Mouse (Mus musculus): ENCODE data around the gene Tmem11. TPM values are rescaled to one million over a fixed set of nuclear protein-coding genes. Genes with fewer than 3 reads are reported as not detected.
"Not testable (repeated sequence)": the region's sequence is repeated elsewhere in the genome, so short reads cannot be mapped to it uniquely, and the experiment has no call there.

Tmem11 gene
- total RNA-seq, 4 experiments from 2014 or later = 37.2 to 44.1 (median 43.5) TPM

DNA sequence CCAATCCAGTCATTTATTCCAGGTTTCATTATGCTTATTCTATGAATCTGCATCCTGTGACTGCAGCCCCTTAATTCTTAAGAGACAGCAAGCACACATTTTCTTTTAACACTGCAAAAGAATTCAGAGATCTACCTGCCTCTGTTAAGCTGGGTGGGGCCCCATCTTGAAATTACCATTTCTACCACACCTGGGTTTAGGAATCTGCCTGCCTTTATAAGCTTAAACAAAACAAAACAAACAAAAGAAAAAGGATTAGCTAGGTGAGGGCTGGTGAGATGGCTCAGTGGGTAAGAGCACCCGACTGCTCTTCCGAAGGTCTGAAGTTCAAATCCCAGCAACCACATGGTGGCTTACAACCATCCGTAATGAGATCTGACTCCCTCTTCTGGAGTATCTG is 7.9 kb upstream of the Tmem11 start:
- not testable (repeated sequence) for DNase-seq (ENCODE audit: low spot score in 2 of 2)

GRCm38 (mm10) chr11:60882386-60882785 is 3.3 kb upstream of the Tmem11 start:
- DNase-seq (ENCODE audit: low spot score in 2 of 2) = no peak

DNA sequence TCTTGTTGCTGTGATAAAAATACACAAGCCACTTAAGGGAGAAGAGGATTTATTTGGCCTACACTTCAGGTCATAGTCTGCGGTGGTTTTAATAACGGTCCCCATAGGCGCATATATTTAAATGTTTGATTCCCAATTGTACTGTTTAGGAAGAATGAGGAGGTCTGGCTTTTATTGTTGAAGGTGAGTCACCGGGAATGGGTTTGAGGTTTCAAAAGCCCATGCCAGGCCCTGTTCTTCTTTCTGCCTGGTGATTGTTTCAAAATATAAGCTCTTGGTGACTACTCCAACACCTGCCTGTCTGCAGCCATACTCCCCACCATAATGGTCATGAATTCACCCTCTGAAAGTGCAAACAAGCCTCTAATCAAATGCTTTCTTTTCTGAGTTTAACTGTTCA is 1.5 kb upstream of the Tmem11 start:
- DNase-seq (ENCODE audit: low spot score in 2 of 2) = no peak

GRCm38 (mm10) chr11:60879423-60879822 is 351 bp upstream of the Tmem11 start:
- peak; percentile 49 to 50 for DNase-seq (ENCODE audit: low spot score in 2 of 2)

GRCm38 (mm10) chr11:60878056-60878612 is 938 bp downstream of the Tmem11 start:
- peak; percentile 46 to 66 for DNase-seq (ENCODE audit: low spot score in 2 of 2)

DNA sequence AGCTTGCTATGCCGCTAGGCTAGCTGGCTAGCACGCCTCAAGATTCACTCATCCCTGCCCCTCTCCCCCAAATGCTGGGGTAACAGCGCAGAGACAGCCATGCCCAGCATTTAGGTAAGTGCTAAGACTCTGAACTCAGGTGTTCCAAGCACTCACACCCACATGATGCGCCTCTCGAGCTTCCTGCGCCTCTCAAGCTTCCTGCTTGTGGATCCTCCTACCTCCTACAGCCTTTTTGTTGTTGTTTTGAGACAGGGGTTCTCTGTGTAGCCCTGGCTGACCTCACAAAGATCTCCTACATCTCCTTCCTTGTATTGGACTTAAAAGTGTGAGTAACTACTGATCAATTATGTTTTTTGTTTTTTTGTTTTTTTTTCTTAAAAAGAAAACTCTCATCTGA is 6.0 kb downstream of the Tmem11 start:
- no peak for DNase-seq (ENCODE audit: low spot score in 2 of 2)

- DNase-seq (ENCODE audit: low spot score in 2 of 2) = no peak
Observed at GRCm38 (mm10) chr11:60871409-60871808, 7.7 kb downstream of the Tmem11 start.

GRCm38 (mm10) chr11:60869471-60869870 is 9.6 kb downstream of the Tmem11 start:
- DNase-seq (ENCODE audit: low spot score in 2 of 2) = not testable (repeated sequence)

DNA sequence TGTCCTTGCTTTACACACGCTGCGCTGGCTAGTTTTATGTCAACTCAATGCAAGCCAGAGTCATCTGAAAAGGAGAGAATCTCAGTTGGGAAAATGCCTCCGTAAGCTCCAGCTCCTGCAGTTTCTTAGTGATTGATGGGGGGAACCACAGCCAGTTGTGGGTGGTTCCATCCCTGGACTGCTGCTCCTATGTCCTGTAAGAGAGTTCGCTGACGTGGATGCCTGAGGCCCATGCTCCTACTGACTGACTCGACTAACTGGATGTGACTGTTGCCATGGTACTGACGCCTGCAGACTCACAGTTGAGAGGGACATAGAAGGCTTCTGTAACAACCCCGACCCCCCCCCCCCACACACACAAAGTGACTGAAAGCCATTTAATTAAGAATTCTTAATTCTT is 11.2 kb downstream of the Tmem11 start:
- no peak for DNase-seq (ENCODE audit: low spot score in 2 of 2)

DNA sequence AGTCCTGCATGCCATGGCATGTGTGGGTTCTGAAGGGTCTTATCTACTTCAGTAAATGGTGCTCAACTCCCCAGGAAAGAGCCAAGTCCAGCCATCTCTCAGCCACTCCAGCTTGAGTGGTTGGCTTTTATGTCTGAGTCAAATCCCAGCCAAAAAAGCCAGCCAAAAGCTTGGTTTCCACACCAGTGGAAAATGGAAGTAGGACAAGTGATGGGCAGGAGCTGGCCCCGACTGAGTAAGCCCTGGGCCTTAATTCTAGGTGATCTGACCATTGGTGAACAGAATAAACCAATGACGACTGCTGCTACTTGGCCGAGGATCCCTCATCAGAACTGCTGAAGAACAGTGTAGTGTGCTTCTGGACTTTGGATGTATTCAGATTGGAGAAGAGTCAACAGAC is 11.6 kb downstream of the Tmem11 start:
- no peak for DNase-seq (ENCODE audit: low spot score in 2 of 2)

DNA sequence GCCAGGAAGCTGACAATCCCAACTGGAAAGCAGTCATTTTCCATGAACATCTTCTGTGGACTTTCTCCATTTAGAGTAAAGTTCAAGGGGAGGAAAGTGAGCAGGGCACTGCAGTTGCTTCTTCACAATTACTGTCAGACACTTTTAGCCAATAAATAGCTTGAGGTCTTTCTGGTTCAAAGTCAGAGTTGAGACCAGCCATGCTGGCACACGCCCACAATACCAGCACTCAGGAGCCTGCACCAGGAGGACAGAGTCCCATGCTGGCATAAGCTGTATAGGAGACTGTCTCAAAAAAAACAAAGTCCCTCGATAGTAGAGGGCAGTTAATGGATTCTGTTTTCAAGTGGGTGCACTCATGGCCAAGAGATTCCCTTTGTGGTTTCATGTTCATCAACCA is 13.1 kb downstream of the Tmem11 start:
- no peak for DNase-seq (ENCODE audit: low spot score in 2 of 2)

GRCm38 (mm10) chr11:60864916-60865315 is 14.2 kb downstream of the Tmem11 start:
- DNase-seq (ENCODE audit: low spot score in 2 of 2) = no peak

- DNase-seq (ENCODE audit: low spot score in 2 of 2) = no peak
Observed at GRCm38 (mm10) chr11:60864166-60864565, 14.9 kb downstream of the Tmem11 start.

DNA sequence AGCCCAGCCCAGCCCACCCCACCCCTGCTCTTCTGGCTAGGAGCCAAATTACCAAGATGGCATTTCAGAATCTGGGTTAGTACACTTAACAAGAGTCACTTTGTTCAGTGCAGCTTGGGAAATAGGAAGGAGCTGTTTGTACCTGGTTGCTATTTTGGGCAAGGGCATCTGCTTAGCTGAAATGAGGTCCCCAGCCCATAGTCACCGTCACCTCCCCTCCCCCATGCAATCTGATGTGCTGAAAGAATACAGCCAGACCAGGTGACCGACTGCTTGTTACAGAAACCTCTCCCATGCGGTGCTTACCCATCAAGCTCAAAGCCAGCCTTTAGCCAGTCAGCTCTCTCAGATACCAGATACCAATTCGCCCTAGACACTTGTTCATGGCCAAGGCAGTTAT is 15.9 kb downstream of the Tmem11 start:
- peak in 1 of 2 experiments; percentile 33 for DNase-seq (ENCODE audit: low spot score in 2 of 2)

- DNase-seq (ENCODE audit: low spot score in 2 of 2) = no peak
Observed at GRCm38 (mm10) chr11:60861993-60862392, 17.1 kb downstream of the Tmem11 start.

DNA sequence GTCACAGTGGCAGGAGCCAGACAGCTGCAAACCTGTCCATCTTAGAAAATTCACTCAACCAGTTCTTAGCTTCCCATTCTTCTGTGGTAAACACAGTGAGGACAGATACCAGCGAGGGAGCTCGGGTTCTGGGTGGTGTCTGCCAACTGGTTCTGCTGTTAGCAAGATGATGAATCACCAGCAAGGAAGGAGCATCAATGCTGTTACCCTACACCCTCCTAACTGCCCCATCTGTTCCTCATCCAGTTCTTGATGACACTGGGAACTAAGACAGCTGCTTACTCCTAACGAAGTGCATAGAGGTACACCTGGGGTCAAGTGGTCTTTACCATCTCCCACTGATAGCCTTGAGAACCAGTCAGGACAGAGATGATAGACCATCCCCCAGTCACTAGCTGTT is 22.5 kb downstream of the Tmem11 start:
- DNase-seq (ENCODE audit: low spot score in 2 of 2) = no peak

GRCm38 (mm10) chr11:60845415-60845814 is 33.7 kb downstream of the Tmem11 start:
- DNase-seq (ENCODE audit: low spot score in 2 of 2) = no peak

GRCm38 (mm10) chr11:60843412-60843811 is 35.7 kb downstream of the Tmem11 start:
- no peak for DNase-seq (ENCODE audit: low spot score in 2 of 2)

DNA sequence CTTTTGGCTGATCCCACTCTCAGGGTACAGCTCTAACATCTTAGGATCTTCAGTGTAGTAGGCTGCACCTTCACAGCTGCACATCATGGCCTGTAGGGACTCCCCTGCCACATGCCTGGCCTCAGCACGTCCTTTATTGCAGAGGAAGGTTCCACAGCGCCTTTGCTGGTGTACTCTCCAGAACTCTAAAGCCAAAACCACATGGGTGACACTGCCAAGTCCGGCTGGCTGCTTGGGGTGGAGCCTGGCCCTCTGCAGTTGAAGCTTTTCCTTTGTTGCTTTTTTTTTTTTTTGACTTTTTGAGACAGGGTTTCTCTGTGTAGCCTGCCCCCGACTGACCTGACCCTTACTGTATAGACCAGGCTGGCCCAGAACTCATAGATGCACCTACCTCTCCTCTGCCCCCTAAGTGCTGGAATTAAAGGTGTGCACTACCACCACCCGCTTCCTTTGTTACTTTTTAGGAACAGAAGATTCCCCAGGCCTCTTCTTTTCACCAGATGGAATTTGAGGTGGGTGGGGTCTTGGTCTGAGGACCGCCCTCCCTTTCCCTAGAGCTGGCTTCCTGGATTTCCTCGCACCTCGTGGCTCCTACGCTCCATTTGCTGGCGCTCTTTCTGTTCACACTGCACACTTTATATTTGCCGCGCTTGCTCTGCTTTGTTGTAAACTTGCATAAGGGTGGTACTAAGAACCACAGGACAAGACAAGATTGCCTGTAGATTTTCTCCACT is 37.4 kb downstream of the Tmem11 start:
- no peak for DNase-seq (ENCODE audit: low spot score in 2 of 2)

DNA sequence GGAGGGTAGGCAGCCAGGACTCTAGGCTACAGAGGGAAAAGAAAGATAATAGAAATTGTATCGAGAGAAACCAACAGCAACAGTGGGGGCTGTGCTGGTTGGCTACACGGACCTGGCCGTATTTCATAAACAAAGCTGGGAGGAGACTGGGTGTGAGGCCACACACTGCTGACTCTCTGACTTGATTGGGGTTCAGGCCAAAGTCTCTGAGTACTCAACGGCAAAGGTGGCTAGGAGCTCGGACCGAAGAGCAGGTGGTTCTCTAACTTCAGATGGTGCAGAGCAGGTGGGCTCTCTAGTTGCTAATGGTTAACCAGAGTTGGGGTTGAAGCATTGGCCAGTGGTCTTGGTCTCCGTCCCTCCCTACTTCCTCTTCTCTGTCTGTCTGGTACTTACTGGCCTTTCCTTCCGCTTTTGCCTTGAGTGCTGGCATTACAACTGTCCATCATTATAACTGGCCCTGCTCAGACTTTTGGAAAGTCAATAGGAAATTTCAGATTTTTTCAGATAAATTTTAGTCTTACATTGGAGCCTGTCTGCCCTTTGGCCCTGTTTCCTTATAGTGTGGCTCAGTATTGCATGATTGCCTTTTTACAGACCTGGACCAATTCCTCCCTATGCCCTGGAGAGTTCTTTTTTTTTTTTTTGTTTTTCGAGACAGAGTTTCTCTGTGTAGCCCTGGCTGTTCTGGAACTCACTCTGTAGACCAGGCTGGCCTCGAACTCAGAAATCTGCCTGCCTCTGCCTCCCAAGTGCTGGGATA is 41.2 kb downstream of the Tmem11 start:
- DNase-seq (ENCODE audit: low spot score in 2 of 2) = no peak

DNA sequence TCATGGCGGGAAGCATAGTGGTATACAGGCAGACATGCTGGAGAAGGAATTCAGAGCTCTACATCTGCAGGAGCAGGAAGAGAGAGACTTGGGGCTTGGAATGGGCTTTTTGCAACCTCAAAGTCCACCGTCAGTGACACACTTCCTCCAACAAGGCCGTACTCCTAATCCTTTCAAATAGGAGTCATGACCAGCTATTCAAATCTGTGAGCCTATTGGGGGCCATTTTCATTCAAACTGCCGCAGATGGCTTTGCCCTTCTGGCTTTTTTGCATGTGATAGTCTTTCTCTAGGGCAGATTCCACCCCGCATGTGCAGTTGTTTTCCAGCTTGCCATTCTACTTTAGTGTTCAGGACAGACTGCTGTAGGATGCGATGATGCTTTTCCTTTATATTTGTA is 42.2 kb downstream of the Tmem11 start:
- no peak for DNase-seq (ENCODE audit: low spot score in 2 of 2)

GRCm38 (mm10) chr11:60830433-60831052 is 48.5 kb downstream of the Tmem11 start, which contains the start of gene Dhrs7b:
Gene Dhrs7b (plus strand): TSS chr11:60830631.
- peak; percentile 57 to 72 for DNase-seq (ENCODE audit: low spot score in 2 of 2)
